Mouse (Mus musculus) olfactory bulb, adult 2 months (tissue): ENCODE measurements around the gene Enpep.

Experiments used
- CTCF ChIP-seq: fragments of 200-500 bp; IDR thresholded peaks from 2 replicates; pipeline ENCODE4 v1.5.1; 2012; ENCODE audit warnings: low read depth, mild to moderate bottlenecking, low read length, moderate library complexity; ENCODE audit not compliant: insufficient read depth
- POLR2A ChIP-seq: fragments of 200-500 bp; IDR thresholded peaks from 2 replicates; pipeline ENCODE4 v1.6.1; 2012; ENCODE audit warnings: mild to moderate bottlenecking, low read depth, low read length, moderate library complexity; ENCODE audit not compliant: insufficient read depth

DNA sequence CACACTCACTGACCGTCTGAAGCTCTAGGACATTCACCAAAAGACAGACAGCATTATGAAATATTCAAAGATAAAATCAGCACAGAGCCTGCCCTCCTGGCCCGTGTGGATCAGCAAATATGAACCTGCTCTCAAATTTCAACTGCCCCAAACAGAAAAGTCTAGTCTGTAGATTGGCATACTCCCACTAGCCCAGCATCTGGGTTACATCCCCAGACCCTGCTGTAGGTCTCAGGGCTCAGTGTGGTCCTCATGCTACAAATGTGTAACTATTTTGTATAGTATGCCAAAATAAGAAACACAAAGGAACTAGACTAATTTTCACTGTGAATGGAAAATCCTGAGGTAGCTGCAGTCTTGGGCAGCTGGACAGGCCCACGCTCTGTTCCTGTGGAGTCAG lies 37.0 kb upstream of the Enpep start:
- TF ChIP-seq CTCF (no peak), POLR2A (no peak)
